Mouse (Mus musculus) midbrain, embryonic 14.5 days (tissue): ENCODE measurements around the gene Tigd4. TPM values are rescaled to one million over a fixed set of nuclear protein-coding genes. Genes with fewer than 3 reads are reported as not detected.
"Not testable (repeated sequence)": the region's sequence is repeated elsewhere in the genome, so short reads cannot be mapped to it uniquely, and the experiment has no call there.

Source experiments
- ATAC-seq: fragments of 200-750 bp; cut with Nextera tagmentation; 2 replicates; pipeline ENCODE4 v1.8.0; 2017; ENCODE audit warnings: moderate number of reproducible peaks, moderate library complexity; ENCODE audit not compliant: low FRiP score, low TSS enrichment
- DNase-seq: peaks from one replicate; pipeline ENCODE4 v3.0.0-alpha.2; 2015
- H3K27ac ChIP-seq: fragments of 300-500 bp; sonication (generic); replicated peaks from 2 replicates; pipeline ENCODE4 v1.5.1; 2014; ENCODE audit warnings: mild to moderate bottlenecking, low read depth, low read length, moderate library complexity
- H3K27me3 ChIP-seq: fragments of 300-500 bp; sonication (generic); 2 replicates; pipeline ENCODE4 v1.6.1; 2014; ENCODE audit warnings: low read length, control low read depth, mixed read lengths; ENCODE audit not compliant: control insufficient read depth, insufficient read depth
- H3K36me3 ChIP-seq: fragments of 300-500 bp; sonication (generic); 2 replicates; pipeline ENCODE4 v1.6.1; 2014; ENCODE audit warnings: low read length, control low read depth; ENCODE audit not compliant: control insufficient read depth, insufficient read depth
- H3K4me1 ChIP-seq: fragments of 300-500 bp; sonication (generic); 2 replicates; pipeline ENCODE4 v1.6.1; 2014; ENCODE audit warnings: mild to moderate bottlenecking, antibody characterized with exemption, low read length, control low read depth; ENCODE audit not compliant: control insufficient read depth, insufficient read depth
- H3K4me2 ChIP-seq: fragments of 300-500 bp; sonication (generic); 2 replicates; pipeline ENCODE4 v1.6.1; 2014; ENCODE audit warnings: mild to moderate bottlenecking, low read length, moderate library complexity
- H3K4me3 ChIP-seq: fragments of 300-500 bp; sonication (generic); replicated peaks from 2 replicates; pipeline ENCODE4 v1.5.1; 2014; ENCODE audit warnings: low read depth, low read length
- H3K9ac ChIP-seq: fragments of 300-500 bp; sonication (generic); replicated peaks from 2 replicates; pipeline ENCODE4 v1.6.1; 2014; ENCODE audit warnings: mild to moderate bottlenecking, low read length, moderate library complexity
- H3K9me3 ChIP-seq: fragments of 300-500 bp; sonication (generic); 2 replicates; pipeline ENCODE4 v1.6.1; 2016; ENCODE audit warnings: low read length, control low read depth, mixed read lengths; ENCODE audit not compliant: control insufficient read depth
- WGBS: fragments of 180-500 bp; shearing (Covaris S2); extraction: QIAGEN DNeasy Blood & Tissue Kit; methylation state at CpG from one replicate; pipeline ENCODE4 v1.1.7; 2014; 5-methylcytosine and 5-hydroxymethylcytosine counted together
- polyA plus RNA-seq: library from polyadenylated mRNA; unstranded; fragments of >200 nt; fragmentation: Nextera tagmentation; extraction: Ambion mirVana; gene quantifications from 2 replicates; pipeline ENCODE4 v1.2.1, GENCODE M21; 2014

Tigd4 gene
- polyA plus RNA-seq: not detected in 2 replicates

DNA sequence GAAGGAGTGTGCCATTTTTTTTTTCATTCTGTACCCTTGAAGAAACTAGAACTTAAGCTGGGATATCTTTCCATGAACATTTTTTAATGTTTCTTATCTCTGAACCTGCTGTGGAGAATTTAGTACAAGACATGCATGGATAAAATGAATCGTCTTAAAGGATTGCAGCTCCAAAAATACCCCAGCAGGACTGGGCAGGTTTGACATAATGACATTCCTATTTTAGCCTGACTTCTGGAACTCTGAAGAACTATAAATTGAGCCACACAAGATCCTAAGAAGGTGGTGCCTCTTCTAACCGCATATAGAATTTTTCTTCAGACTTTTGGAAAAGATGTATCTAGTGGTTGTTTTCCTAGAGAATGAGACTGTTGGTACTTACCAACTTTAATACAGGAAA is at the start of gene Tigd4:
Gene Tigd4, plus strand, starts transcription at position 301 of the 400 bp plus-strand sequence.
- H3K9me3 ChIP-seq: no peaks in the 10 kb centered on the region
- H3K36me3 ChIP-seq: no peaks in the 10 kb centered on the region
- H3K4me3 ChIP-seq: no peak within 1 kb of the TSS
- no peaks in the 10 kb centered on the region for H3K4me1 ChIP-seq
- no peak within 1 kb of the TSS for H3K4me2 ChIP-seq
- 94% methylated on average over 2 of the region's 2 CpGs for WGBS
- ATAC-seq (no peak), DNase-seq (no peak)
- H3K27me3 ChIP-seq: peaks cover 13% of the 10 kb centered on the region
- no peak within 1 kb of the TSS for H3K9ac ChIP-seq
- no peak within 1 kb of the TSS for H3K27ac ChIP-seq

DNA sequence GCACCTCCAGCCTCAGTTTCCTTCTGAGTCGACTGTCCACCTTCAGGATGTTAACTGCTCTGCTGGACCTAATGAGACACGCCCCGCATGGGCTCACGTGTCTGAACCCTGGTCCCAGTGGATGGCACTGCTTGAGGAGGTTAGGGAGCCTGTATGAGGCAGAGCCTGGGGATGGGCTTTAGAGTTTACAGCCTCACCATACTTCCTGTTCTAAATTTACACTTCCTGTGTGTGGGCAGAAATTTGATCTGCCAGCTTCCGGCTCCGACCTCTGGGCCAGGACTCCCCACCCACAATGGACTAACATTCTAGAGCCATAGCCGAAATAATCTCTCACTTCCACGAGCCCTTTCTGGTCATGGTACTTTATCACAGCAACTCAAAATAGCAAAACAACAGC is 46.2 kb upstream of the Tigd4 start:
- ATAC-seq (no peak), DNase-seq (no peak)
- Histone ChIP-seq H3K36me3 (no peaks in the 10 kb centered on the region), H3K27me3 (no peaks in the 10 kb centered on the region), H3K4me1 (no peaks in the 10 kb centered on the region), H3K27ac (no peak overlapping the region), H3K4me2 (no peak overlapping the region), H3K9ac (no peak overlapping the region), H3K4me3 (no peak overlapping the region), H3K9me3 (no peaks in the 10 kb centered on the region)
- 77% methylated on average over 8 of the region's 8 CpGs for WGBS

DNA sequence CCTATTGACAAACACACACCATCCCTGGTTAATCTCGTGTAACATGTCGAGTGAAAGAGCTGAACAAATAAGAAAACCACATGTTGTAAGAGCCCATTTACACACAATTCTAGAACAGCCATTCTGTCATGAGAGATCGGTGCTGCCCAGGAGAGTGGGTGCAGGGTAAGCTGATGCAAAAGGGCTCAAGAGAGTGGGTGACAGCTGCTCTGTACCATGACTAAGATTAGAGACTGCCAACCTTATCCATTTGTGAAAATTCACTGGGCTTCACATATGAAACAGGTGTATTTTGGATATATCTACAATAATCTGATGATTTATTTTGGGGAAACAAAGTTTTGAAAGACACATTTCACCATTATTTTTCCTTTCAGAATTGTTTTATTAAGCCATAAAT is 37.6 kb upstream of the Tigd4 start:
- 89% methylated on average over 3 of the region's 3 CpGs for WGBS

DNA sequence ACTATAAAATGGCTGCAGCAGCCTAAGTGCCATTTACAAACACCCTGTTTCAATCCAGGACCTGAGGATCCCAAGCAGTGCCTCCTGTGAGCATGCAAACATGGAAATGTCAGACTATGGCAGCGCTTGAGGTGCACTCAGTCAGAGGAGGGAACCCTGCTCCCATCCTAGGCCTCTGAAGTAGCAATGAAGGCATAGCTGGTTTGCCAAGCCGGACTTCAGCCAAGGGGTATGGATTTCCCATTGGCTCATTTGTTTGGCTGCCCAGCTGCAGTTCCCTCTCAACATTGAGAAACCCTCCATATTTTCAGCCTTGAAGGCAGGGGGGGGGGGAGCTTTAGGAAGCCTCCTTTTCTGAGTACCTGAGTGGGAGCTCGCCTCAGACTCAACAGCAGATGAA is 35.1 kb upstream of the Tigd4 start:
- Histone ChIP-seq H3K27me3 (no peaks in the 10 kb centered on the region), H3K27ac (no peak overlapping the region), H3K4me2 (no peak overlapping the region), H3K36me3 (no peaks in the 10 kb centered on the region), H3K4me1 (no peaks in the 10 kb centered on the region), H3K4me3 (no peak overlapping the region), H3K9ac (no peak overlapping the region), H3K9me3 (no peaks in the 10 kb centered on the region)
- WGBS: 94% methylated on average over 3 of the region's 3 CpGs
- ATAC-seq: no peak
- DNase-seq: no peak

More for the DNA sequence above, 37.6 kb upstream of the Tigd4 start:
- no peak overlapping the region for H3K27ac ChIP-seq
- no peaks in the 10 kb centered on the region for H3K4me1 ChIP-seq
- ATAC-seq: no peak
- no peaks in the 10 kb centered on the region for H3K36me3 ChIP-seq
- no peaks in the 10 kb centered on the region for H3K27me3 ChIP-seq
- DNase-seq: no peak
- no peak overlapping the region for H3K4me3 ChIP-seq
- no peaks in the 10 kb centered on the region for H3K9me3 ChIP-seq
- H3K4me2 ChIP-seq: no peak overlapping the region
- H3K9ac ChIP-seq: no peak overlapping the region

DNA sequence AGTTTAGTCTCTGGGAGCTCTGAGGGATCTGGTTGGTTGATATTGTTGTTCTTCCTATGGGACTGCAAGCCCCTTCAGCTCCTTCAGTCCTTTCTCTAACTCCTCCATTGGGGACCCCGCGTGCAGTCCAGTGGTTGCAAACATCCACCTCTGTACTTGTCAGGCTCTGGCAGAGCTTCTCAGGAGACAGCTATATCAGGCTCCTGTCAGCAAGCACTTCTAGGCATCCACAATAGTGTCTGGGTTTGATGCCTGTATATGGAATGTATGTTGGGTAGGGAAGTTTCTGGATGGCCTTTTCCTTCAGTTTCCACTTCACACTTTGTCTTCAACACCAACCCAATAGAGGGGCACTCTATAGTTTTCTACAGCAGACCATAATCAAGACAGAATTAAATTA is 30.5 kb upstream of the Tigd4 start:
- H3K4me3 ChIP-seq, H3K27me3 ChIP-seq, H3K4me1 ChIP-seq, DNase-seq, H3K9me3 ChIP-seq, H3K27ac ChIP-seq, ATAC-seq, H3K4me2 ChIP-seq, H3K9ac ChIP-seq, H3K36me3 ChIP-seq: not testable (repeated sequence)
- WGBS: 92% methylated on average over 2 of the region's 2 CpGs

DNA sequence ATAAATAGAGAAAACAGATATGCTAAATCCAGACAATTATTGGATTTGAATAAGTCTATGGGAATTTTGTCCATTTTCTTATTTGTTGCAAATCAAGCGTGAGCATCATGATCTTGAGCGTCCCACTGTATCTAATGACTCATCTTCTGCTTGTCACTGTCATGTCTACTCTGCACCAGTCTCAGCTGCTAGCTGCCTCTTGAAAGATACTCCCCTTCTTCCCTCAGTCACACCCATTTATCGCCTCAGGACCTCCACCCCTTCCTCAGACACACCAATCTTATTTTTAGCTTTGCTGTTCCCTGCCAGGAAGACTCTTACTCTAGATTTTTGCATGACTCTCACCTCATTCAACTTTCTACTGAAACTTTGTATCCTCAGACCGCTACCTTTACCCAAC is 30.0 kb upstream of the Tigd4 start:
- DNase-seq (no peak), ATAC-seq (no peak)
- Histone ChIP-seq H3K4me2 (no peak overlapping the region), H3K36me3 (no peaks in the 10 kb centered on the region), H3K9me3 (no peaks in the 10 kb centered on the region), H3K9ac (no peak overlapping the region), H3K4me1 (no peaks in the 10 kb centered on the region), H3K4me3 (no peak overlapping the region), H3K27ac (no peak overlapping the region), H3K27me3 (no peaks in the 10 kb centered on the region)
- 93% methylated on average over 4 of the region's 4 CpGs for WGBS

DNA sequence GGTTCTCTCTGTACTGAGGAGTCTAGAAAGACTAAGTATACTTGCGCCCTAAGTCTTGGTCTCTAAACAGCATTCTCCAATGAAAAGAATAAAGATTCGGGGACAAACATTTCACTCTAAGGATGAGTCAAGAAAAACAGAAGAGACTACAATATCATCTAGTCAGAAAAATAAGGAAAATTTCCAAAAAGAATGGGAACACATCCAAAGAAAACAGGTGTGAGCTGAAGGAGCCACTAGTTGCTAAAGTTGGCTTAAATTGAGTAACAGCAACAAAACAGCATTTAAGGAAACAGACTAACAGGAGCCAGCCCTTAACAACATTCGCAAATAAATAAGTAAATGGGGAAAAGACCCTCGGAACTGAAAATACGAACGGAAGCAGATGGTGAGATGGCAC is 24.8 kb upstream of the Tigd4 start:
- Histone ChIP-seq H3K4me1 (no peaks in the 10 kb centered on the region), H3K27ac (no peak overlapping the region), H3K9ac (no peak overlapping the region), H3K36me3 (no peaks in the 10 kb centered on the region), H3K4me2 (no peak overlapping the region), H3K9me3 (no peaks in the 10 kb centered on the region), H3K4me3 (no peak overlapping the region), H3K27me3 (no peaks in the 10 kb centered on the region)
- no peak for DNase-seq
- no peak for ATAC-seq
- WGBS: 94% methylated on average over 6 of the region's 6 CpGs

DNA sequence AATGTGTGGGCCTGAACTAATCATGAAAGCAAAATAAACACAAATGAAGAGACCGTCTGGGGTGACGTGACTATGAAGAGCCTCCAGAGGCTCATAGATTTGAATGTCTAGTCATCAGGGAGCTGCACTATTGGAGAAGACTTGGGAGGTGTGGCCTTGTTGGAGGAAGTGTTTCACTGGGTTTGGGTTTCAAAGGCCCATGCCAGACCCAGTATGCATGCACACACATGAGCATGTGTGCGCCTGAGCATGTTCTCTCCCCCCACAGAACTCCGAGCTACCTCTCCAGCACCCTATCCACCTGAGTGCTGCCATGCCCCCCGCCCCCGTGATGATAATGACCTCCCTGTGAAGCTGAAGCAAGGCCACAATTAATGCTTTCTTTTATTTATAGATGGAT is 23.8 kb upstream of the Tigd4 start:
- H3K4me1 ChIP-seq: no peaks in the 10 kb centered on the region
- ATAC-seq: no peak
- WGBS: 84% methylated on average over 6 of the region's 6 CpGs
- H3K9me3 ChIP-seq: no peaks in the 10 kb centered on the region
- no peaks in the 10 kb centered on the region for H3K36me3 ChIP-seq
- no peak overlapping the region for H3K4me3 ChIP-seq
- DNase-seq: no peak
- H3K27ac ChIP-seq: no peak overlapping the region
- no peaks in the 10 kb centered on the region for H3K27me3 ChIP-seq
- no peak overlapping the region for H3K4me2 ChIP-seq
- no peak overlapping the region for H3K9ac ChIP-seq

DNA sequence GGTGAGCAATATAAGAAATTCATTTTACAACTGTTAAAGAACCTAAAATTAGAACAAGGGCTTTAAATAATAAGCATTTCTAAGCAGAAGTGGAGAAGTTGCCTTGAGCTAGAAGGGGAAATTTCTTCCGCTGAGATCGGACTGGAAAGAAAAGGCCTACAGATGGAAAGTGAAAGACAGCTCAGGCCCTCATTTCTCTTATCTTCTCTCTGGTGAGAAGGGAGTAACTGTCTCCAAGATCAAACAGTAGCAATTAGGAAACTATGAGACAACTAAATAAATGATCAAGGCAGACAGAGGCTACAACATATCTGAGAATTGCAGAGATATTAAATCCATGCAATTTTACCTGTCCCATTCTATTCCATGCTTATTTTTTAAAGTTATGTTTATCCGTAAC is 22.9 kb upstream of the Tigd4 start:
- H3K27me3 ChIP-seq: no peaks in the 10 kb centered on the region
- no peak for DNase-seq
- no peaks in the 10 kb centered on the region for H3K9me3 ChIP-seq
- no peak overlapping the region for H3K9ac ChIP-seq
- no peaks in the 10 kb centered on the region for H3K4me1 ChIP-seq
- no peak for ATAC-seq
- H3K4me3 ChIP-seq: no peak overlapping the region
- H3K4me2 ChIP-seq: no peak overlapping the region
- 94% methylated on average over 3 of the region's 3 CpGs for WGBS
- no peak overlapping the region for H3K27ac ChIP-seq
- H3K36me3 ChIP-seq: no peaks in the 10 kb centered on the region
